Mouse (Mus musculus): Measurements from ENCODE around the gene Ces2f.

DNA sequence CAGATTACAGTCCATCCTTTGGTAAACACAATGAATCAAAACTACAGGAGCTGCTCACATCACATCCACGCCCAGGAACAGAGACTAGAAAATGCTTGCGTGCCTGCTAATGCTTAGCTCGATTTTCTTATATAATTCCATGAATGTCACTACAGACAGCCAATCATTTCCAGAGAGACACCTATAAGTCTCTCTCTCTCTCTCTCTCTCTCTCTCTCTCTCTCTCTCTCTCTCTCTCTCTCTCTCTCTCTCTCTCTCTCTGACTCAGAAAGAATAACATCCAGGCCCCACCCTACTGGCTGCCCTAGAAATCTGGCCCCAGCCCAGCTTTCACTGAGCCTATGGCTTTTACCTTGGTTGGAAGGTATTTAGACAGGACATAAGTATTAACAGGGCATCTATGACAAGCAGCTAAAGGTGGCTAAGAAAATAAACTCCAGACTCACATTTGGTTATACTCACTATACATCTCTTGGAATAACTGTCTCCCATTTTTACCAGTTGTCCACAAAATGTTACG is 16.3 kb downstream of the Ces2f start:
- TF ChIP-seq CTCF (IDR thresholded peaks at IDR 0.05; ENCODE audit: extremely low read depth, insufficient read depth, low read length) (no peak), POLR2A (IDR thresholded peaks at IDR 0.05; ENCODE audit: extremely low read depth, insufficient read depth, low read length) (no peak)
